Mouse (Mus musculus) retina, postnatal 7 days (tissue): ENCODE results near the gene Mcm2.

Experiments used
- DNase-seq: peaks from one replicate; pipeline ENCODE4 v3.0.0-alpha.2; 2012; ENCODE audit warnings: low read depth, low spot score

The Mcm2 gene

DNA sequence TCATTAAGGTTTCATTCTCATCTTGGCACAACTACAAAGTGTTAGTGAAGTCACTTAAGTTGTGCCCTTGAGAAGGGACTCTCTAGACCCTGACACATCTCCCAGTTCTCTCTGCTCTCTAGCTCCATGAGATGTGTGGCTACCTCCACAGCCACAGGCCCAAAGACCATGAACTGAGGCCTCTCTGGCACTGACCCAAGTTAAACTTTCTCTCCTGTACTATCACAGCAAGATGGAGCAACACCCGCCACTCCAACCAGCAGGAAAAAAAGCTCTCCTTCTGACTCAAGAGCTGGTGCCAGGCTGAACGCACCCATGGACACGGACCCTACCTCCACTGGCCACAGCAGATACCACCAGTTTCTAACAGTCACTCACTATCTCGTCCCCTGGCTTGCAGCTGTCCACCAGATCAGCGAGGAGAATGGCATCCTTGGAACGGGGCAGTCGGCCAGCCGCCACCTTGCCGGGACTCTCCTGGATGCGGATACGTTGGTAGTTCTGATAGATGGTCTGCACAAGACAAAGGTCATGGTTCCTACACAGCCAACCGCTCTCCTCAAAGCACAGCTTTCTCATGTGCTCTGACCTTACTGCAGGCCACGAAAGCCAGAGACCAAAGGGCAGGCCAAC, 9.1 kb downstream of the Mcm2 start:
- DNase-seq: no peak

DNA sequence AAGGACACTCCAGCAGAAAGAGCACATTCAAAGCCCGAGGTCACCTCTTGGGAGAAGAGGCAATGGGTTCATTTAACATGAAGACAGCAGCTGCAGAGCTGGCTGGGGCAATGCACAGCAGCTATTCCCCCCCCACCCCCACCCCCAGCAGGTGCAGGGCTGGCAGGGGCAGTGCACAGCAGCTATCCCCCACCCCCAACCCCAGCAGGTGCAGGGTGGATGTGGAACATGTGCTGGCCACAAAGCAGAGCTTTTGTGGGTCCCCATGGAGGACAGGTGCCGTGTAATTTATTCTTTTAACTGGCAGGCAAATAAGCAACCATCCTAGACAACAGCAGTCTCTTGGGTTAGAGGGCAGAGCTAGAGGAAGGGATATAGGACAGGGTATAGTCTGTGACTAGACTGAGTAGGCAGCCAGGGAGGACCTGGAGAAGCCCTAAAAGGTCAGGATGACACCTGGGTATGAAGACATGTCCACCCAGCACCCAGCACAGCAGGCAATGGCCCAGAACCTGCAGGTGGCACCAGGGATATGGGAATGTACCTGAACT, 12.1 kb downstream of the Mcm2 start:
- DNase-seq: no peak

DNA sequence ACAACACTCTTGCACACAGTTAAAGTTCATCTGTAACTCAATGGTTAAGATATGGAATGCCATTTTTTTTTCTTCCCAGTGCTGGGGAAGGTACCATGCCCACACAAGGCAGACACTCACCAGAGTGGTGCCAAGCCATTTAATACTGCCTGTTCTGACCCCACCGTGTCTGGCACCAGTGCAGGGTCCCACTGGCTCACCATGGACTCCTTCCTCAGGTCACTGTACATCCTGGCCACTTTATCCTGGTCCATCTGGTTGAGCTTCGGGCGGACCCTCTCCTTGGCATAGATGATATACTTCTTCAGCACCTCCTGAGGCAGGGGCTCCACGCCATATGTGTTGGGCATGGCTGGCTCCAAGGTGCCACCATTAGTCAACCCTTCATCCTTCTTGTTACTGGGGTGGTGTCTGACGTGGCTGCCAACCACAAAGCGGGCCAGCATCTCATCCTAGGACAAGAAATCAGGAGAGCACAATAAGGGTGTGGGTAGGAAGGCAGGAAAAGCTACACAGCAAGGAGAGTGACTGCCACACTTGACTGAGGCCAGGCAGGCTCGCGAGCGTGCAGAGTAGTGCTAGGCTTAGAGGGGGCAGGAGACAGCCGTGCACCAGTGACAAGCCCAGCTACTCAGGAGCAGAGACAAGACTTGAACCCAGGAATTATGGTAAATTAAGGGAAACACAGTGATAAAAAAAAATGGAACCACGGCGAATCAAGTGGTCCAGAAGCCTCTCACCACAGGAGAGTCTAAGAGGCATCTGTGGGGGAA, 12.8 kb downstream of the Mcm2 start:
- no peak for DNase-seq

DNA sequence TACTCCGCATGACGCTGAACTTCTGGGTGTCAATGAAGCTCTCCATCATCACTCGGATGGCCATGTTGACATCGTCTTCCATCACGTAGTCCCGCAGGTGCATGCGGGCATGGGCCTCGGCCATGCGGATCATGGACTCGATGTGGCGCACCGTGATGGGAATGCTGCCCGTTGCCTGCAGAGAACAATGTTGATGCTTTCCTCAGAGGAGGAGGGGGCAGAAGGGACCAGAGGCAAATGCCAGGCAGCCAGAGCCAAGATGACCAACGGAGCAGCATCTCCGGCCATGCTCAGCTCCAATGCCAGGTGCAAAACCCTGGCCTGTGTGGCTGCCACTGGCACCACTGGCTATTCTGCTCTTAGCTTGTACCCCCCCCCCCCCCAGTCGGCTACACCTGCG, 13.9 kb downstream of the Mcm2 start:
- DNase-seq: no peak

DNA sequence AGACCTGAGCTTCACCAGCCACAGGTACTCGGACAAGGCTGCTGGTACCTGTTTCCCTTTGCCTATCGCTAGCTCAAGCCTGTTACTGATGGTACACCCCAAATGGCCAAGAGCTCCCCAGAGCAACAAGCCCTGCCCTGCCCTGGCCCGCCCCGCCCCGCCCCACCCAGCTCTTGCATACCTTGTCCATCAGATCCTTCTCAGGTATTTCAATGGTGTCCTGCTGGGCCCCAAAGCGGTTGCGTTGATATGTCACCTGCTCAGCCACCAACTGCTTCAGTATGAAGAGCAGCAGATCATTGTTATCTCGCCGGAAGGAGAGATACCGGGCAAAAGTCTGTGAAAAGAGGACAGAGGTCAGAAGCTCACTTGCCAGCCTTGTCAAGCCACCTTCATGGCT, 14.4 kb downstream of the Mcm2 start:
- DNase-seq: no peak

DNA sequence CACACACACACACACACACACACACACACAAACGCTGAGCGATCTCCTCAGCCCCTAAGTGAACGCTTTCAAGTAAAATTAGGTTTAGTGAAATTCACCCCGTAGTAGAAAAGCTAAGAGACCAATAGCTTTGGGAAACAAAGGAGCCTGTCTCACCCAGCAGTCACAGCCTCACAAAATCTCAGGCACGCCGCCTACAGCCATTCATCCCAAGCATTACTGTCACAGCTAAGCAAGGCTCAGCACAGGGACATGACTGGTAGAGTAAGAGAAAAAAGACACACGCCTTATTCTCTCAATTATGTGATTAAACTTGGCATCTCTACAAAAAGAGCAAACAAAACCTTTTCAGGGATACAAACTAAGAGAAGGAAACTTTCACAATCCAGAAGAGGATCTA, 17.2 kb downstream of the Mcm2 start:
- DNase-seq: no peak

DNA sequence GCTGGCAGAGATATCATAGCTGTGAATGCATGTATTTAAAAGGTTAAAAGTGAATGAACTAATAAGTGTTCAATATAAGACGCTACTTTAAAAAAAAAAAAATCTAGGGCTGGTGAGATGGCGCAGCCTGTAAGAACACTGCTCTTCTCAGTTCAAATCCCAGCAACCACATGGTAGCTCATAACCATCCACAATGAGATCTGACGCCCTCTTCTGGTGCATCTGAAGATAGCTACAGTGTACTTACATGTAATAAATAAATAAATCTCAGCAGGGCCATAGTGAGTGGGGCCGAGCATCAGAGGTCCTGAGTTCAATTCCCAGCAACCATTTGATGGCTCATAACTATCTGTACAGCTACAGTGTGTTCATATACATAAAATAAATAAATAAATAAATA, 19.1 kb downstream of the Mcm2 start:
- no peak for DNase-seq

DNA sequence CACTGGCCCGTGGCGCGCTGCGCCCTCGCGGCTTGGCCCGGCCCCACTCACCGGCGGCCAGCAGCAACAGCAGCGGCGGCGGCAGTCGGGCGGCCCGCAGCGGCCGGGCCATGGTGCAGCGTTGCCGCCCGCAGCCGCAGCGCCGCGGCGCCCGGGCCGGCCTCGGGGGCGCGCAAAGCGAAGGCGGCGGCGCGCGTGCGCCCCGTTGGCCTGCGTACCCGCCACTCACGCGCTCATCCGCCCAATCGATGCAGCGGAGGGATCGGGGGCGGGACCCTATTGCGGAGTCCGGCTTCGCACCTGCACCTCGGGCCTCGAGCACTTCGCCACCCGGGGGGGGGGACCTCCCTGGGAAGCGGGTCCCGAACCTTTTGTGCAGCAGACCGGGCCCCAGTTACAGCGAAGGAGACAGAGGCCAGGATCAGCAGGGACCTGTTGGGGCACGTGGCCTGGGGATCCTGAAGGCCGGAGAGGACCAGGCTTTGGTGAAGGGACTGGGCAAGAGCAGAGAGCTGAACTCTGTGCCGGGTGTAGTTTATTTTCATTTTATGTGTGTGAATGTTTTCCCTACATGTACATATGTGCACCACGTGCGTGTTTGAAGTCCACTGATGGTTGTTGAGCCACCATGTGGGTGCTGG, 23.6 kb downstream of the Mcm2 start, which contains the start of gene Podxl2:
Gene Podxl2, minus strand, starts transcription at position 177 of the 641 bp plus-strand sequence.
- DNase-seq: peak; percentile 76

DNA sequence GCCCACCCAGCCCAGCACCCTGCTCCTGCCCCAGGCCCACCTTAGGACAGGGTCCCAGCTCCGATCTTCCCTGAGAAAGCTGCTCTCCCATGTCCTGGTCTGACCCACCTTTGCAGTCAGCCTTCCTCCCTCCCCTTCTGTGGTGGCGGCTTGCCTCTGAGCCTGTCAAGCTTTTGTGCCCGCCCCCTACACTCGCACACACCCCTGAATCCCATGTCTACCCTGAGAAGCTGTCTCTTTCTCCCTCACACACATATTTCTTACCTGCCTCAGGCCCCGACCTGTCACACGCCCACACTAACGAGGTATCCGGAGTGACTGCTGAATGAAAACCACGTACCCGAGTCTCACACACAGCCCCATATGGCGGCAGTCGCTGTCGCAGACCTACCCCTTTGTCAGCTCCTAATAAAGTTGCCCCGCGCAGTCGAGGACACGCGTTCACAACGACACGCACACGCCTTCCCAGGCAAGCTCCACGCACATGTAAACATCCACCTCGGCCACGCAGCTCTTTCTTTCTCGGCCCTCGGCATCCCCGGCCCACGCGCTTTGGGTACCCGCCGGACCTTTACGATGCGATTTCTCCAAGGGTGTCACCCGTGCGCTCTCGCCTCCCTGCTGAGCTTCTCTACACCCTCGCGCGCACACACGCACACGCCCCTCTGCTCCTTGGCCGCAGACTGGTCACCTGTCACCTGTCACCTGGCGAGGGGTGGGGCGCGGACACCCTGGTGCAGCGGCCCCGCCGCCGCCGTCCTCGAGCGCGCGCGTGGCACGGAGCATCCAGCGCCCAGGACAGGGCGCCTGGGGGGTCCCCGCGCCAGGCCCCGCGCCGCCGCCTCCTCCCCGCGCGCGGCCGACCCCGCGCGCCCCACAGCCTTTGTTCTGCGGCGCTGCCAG, 24.4 kb downstream of the Mcm2 start:
- peak; percentile 54 for DNase-seq

DNA sequence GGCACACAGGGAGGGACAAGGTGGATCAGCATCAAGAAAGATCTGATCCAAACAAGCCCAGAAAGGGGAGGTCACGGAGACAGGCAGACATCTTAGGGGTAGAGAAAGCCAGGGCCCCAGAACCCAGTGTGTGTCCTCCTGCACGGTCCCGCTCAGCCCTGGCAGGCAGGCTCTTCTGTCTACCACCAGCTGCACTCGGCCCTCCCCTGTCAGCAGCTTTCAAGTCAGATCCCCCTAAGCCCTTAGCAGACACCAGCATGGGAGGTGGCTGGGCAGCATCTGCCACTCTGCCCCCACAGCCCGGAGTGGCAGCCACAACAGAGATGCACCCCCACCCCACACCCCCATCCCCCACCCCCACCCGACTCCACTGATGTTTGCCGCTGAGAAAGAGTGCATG, 25.8 kb downstream of the Mcm2 start:
- DNase-seq: peak; percentile 70

DNA sequence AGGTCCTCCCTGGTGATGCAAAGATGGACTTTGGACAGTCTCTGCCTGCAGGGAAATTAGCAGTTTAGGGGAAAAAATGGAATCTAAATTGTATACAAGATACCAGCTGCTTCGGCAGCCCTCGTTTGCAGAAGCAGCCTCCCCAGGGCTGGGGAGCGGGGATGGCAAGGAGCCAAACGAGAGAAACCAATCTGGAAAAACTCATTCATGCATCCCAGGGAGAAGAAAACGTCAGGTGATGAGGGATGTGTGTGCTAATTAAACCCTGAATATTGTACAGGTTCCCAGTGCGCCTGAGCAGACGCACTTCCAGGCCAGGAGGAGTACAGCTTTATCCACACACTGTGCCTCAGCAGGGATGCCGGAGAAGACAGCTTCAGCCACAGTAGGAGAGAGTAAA, 27.0 kb downstream of the Mcm2 start:
- no peak for DNase-seq

DNA sequence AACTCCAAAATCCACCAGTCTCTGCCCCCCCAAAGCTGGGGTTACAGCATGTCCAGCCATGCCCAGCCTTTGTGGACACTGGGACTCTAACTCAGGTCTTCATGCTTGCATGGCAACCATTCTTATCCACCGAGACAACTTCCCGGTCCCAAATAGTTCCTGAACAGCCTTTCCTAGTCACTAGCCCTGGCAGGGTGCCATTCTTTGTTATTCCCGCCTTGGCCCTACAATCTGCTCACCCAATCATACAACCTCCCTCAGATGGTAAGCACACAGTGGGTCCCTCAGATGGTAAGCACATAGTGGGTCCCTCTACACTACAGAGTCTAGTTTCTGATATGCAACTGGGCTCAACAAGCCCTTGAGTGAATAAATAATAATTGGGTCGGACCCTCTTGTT, 28.0 kb downstream of the Mcm2 start:
- DNase-seq: no peak

DNA sequence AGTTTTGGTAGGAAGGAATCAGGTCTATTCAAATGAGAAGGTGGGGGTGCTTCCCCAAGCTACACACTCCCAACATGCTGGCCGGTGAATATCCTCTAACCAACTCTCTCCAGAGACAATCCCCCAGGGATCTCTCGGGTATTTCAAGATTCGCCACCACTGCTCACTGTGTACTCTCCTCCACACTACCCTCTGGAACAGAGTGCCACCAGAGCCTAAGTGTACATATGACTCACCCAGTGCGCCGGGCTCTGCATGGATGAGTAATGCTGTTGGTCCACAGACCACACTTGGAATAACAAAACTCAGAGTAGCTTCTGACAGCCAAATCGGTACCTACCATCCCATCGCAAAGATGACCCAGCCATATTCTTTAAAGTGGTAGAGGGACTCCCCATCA, 29.1 kb downstream of the Mcm2 start:
- no peak for DNase-seq

DNA sequence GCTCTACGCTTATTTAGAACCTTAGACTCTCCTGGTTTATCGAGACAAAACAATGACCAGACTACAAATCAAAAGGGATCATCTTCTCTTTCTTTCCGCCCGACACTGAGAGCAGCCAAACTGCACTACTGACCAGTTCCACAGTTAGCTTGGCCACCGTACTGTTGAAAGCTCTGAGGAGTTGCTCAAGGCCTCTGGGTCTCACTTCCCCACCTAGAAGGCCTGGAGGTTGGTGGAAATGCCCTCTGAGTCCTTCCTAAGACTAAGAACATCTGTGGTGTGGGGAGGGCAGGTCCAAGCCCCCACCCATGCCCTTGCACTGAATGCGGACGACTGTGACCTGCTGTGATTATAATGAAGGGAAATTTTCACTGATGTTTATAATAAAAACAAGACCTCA, 32.9 kb downstream of the Mcm2 start:
- DNase-seq: no peak

DNA sequence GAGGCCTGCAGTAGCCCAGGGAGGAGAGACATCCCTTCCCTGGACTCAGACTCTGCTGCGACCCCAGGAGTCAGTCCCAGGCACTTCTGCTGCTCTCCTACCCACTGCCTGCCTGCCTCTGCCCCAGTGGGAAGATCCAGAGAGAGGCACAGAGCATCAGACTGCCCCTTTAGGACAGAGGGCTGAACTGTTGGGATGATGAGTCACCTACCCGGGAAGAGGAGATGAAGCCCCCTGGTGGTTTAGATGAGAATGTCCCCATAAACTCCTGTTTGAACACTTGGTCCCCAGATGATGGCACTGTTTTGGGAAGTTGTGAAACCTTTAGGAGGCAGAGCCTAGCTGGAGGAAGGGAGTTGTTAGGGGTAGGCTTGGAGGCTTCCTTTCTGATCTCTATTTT, 37.7 kb downstream of the Mcm2 start:
- peak; percentile 64 for DNase-seq

DNA sequence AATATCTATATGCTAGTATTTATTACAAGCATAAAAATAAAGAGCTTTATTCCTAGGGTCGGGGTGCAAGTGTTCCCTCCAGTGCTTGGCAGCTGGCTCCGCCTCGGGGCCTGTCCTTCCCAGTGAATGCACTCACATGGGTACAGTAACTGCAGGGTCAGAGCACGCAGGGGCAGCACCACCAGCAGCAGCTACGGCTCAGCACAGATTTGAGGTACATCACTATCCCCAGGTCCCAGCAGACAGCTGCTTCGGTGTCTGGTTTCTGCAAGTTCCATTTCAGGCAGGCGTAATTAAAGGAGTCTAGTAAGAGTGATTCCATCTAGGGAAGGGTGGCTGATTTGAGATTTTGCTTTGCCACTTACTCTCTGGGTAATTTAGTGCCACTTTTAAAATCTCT, 40.2 kb downstream of the Mcm2 start:
- no peak for DNase-seq

DNA sequence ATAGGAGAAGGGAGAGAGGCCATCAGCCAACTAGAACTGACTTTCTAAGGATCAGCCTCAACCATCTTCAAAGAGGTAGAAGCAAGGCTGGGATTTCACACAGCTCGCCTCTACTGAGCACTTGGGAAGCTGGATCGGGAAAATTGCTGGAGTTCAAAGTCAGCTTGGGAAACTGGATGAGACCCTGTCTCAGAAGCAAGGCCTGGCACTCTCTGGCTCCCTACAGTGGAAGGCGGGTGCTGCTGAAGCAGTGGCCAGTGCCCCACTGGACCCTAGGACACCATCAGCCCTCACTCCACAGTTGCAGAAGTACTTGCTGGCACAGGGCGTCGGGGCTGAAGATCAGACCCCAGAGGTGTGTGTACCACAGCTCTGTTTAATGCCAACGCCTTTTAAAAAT, 40.8 kb downstream of the Mcm2 start:
- no peak for DNase-seq

DNA sequence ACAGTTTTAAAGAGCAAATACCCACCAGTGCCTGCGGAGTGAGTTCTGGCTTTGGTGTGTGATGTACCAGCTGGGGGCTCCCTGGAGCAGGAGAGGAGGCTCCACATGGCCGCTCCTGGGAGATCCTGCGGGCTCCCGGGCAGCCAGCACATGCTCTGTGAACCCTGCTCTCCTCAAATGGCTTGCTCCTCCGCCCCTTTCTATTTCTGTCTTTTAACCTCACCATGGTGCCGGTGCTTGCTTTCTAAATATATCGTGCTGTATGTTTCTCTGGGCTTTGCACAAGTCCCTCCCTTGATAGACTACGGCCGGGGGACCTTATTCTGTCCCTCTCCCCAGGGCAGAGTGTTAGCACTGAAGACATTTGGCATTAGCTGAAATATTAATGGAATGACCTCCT, 41.3 kb downstream of the Mcm2 start:
- no peak for DNase-seq

DNA sequence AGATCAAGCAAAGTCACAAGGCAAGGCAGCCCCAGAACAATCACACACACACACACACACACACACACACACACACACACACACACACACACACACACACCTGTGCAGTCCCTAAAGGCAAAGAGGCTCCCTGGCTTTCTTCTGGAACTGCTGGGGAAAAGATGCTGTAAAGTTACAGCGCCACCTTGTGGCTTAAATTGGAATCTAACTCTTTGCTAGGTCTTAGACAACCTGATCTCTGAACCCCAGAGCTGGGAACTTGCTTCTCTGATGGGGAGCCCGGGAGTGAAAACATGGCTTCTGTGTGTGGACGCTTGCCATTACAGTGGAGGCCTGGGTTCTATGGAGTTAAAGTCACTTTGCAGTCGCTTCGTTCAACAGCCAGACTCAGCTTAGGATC, 42.9 kb downstream of the Mcm2 start:
- peak; percentile 73 for DNase-seq

DNA sequence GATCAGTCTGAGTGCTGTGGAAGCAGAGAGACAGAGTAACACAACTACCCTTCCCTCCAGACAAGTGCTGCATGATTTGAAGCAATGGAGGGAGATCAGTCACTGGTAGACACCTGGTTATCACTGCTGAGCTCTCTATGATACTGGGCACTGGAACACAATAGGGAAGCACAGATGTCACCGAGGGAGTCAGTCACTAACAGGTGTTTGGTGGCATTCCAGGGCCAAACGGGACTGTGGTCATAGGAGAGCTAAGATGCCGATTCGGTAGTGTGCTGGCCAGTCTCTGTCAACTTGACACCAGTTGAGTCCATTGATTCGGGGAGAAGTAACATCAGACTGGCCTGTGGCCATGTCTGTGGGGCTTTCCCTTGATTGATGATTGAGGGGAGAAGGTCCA, 44.1 kb downstream of the Mcm2 start:
- no peak for DNase-seq

DNA sequence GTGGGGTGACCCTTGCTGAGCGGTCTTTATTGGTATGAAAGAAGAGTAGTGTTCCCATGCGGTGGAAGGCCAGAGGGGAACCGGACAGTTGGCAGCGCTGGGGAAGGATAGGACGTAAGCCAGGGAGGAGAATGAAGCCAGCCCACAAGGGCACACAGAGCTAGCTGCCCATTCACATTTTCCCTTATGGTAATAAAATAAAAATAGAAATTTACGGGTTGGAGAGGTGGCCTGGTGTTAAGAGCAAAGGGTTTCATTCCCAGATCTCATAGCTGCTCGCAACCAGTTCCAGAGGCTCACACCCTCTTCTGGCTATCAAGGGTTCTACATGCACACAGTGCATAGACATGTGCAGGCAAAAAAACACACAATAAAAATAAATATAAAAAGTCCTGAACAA, 48.5 kb downstream of the Mcm2 start:
- DNase-seq: no peak

DNA sequence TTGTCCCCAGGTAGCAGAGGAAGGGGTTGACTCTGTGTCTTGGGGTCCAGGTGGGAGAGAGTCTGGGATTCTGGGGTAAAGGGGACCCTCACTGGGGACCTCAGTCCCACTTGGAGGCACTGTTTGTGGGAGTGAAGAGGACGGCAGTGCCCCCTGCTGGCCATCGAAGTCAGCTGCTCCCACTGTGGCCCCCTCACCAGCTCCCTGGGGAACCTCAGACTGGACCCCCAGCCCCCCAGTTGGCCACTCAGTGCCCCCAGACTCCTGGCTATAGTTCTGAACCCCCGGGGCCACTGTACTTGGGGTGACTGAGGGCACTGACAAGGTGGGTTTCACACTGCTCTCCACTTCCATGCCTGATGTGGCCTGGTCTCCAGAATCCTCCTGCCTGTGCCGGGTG, 49.3 kb downstream of the Mcm2 start:
- no peak for DNase-seq
